Mouse (Mus musculus) heart, adult 2 months (tissue): Measurements from ENCODE around the gene Synpo2l. TPM values are rescaled to one million over a fixed set of nuclear protein-coding genes. Genes with fewer than 3 reads are reported as not detected.
"Not testable (repeated sequence)": the region's sequence is repeated elsewhere in the genome, so short reads cannot be mapped to it uniquely, and the experiment has no call there.

Experiments used
- DNase-seq, 2 experiments: peaks; one replicate each; pipeline ENCODE4 v3.0.0; 2021
- H3K27ac ChIP-seq: fragments of 200-600 bp; 2 replicates; pipeline ENCODE4 v1.8.1; 2022
- H3K27me3 ChIP-seq: fragments of 200-500 bp; 2 replicates; pipeline ENCODE4 v1.6.1; 2012; ENCODE audit warnings: mild to moderate bottlenecking, low read length, inconsistent platforms, mixed read lengths; ENCODE audit not compliant: control insufficient read depth, insufficient read depth
- H3K36me3 ChIP-seq: fragments of 200-500 bp; 2 replicates; pipeline ENCODE4 v1.6.1; 2012; ENCODE audit warnings: low read length, inconsistent platforms; ENCODE audit not compliant: control insufficient read depth, insufficient read depth
- H3K4me1 ChIP-seq: fragments of 200-500 bp; 2 replicates; pipeline ENCODE4 v1.6.1; 2011; ENCODE audit warnings: low read length; ENCODE audit not compliant: control insufficient read depth, insufficient read depth
- H3K4me3 ChIP-seq: fragments of 200-600 bp; 2 replicates; pipeline ENCODE4 v1.8.1; 2022
- H3K79me2 ChIP-seq: fragments of 200-500 bp; replicated peaks from 2 replicates; pipeline ENCODE4 v1.6.1; 2012; ENCODE audit warnings: mild to moderate bottlenecking, inconsistent platforms, low read length, moderate library complexity, mixed read lengths; ENCODE audit not compliant: control insufficient read depth, insufficient read depth
- H3K9ac ChIP-seq: fragments of 200-500 bp; 2 replicates; pipeline ENCODE4 v1.6.1; 2012; ENCODE audit warnings: low read depth, mild to moderate bottlenecking, control low read depth, inconsistent platforms, low read length, mixed read lengths
- CTCF ChIP-seq: fragments of 200-600 bp; IDR thresholded peaks from 2 replicates; pipeline ENCODE4 v1.8.1; 2022; ENCODE audit warnings: antibody characterized with exemption, mild to moderate bottlenecking, moderate library complexity
- EP300 ChIP-seq: fragments of 200-500 bp; IDR thresholded peaks from 2 replicates; pipeline ENCODE4 v1.6.1; 2011; ENCODE audit warnings: low read depth, low read length, control low read depth; ENCODE audit not compliant: insufficient read depth
- POLR2A ChIP-seq: fragments of 200-500 bp; IDR thresholded peaks from 2 replicates; pipeline ENCODE4 v1.6.1; 2011; ENCODE audit warnings: mild to moderate bottlenecking, low read depth, low read length, control low read depth; ENCODE audit not compliant: insufficient read depth
- WGBS: fragments of 180-500 bp; shearing (Covaris S2); methylation state at CpG from one replicate; pipeline ENCODE4 v1.1.7; 2018; 5-methylcytosine and 5-hydroxymethylcytosine counted together
- intact Hi-C: fragments of 180-260 bp; cut with DNase I; formaldehyde crosslinking; loops from one replicate; pipeline ENCODE4 v1.15.1; 2025
- long read RNA-seq: library from polyadenylated mRNA; stranded (forward); transcript quantifications from one replicate; pipeline ENCODE4 v2.0.0, GENCODE M21; 2021
- polyA plus RNA-seq: library from polyadenylated mRNA; depleted of rRNA; stranded (reverse); fragments of >200 nt; gene quantifications from 2 replicates; pipeline ENCODE4 v1.2.3, GENCODE M21; 2012; rRNA removed
- total RNA-seq, 2 experiments: library from RNA; stranded (reverse); gene quantifications; 2 replicates each; pipeline ENCODE4 v1.2.3; 2021

Gene Synpo2l
- total RNA-seq (100 to 1,000 TPM in 1 of 2 experiments, 10 to 100 TPM in 1; 96.8 to 126 TPM), polyA plus RNA-seq (63.4 and 67.7 TPM in 2 replicates)
- long read RNA-seq, transcript Synpo2l-202 (4 exons, 3,979 nt), result major isoform, 28 of 78 reads
- long read RNA-seq, transcript Synpo2l-203 (2 exons, 3,696 nt), result minor isoform, 10 of 78 reads
- long read RNA-seq, partial matches to known transcripts, result 3 of 78 reads
- long read RNA-seq, other reads (novel, unspliced or antisense), result 37 of 78 reads

DNA sequence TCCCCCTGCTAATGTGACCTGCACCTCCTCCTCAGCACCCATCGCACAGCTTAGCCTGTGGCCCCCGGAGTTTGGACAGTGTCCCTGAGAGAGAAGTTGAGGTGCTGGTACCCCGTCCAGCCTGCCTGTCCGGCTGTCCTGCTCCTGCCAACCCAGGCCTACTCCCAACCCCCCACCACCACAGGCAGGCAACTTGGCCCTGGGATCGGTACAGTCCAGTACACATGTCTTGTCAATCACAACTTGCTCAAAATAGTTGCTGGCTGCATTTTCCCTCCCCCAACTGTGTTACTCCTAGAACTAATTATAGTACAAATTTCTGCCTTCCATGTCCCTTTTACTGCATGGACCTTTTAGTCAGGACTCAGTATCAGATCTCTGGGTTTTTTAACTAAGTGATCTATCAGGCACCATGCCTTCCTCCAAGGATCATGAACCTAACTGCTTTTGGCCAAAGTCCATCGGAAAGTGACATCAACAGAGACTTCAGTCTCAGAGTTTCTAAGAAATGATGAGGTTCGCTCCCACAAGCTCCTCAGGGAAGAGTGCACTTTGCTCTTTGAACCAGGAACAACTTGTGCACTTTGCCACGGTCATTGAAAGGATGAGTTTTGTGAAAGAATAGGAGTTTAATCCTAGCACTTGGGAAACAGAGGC, at the start of gene Synpo2l:
Gene Synpo2l, minus strand, starts transcription at position 201 of the 657 bp plus-strand sequence.
- peaks cover 1% of the 10 kb centered on the region; the same call in 1 of the 2 replicates for H3K36me3 ChIP-seq
- peak; percentile 66 to 79 for DNase-seq
- H3K4me3 ChIP-seq, result peak within 1 kb of the TSS; percentile 51
- WGBS, result 46% methylated on average over 8 of the region's 8 CpGs
- TF ChIP-seq CTCF (no peak), EP300 (0 out of 2 replicates have a peak, but pooled peaks have one; percentile 72), POLR2A (peak; percentile 88)
- H3K79me2 ChIP-seq, result no peaks in the 10 kb centered on the region
- peak within 1 kb of the TSS; percentile 90 for H3K9ac ChIP-seq
- H3K27me3 ChIP-seq, result no peaks in the 10 kb centered on the region
- H3K27ac ChIP-seq, result peak within 1 kb of the TSS; percentile 96
- intact Hi-C loops, result no loop called here
- H3K4me1 ChIP-seq, result no peaks in the 10 kb centered on the region

- 37% methylated on average over 11 of the region's 11 CpGs for WGBS
- H3K4me1 ChIP-seq, result no peaks in the 10 kb centered on the region; the same call in 1 of the 2 replicates
- no peak overlapping the region for H3K27ac ChIP-seq
- no peak for TF ChIP-seq POLR2A
- no peak for TF ChIP-seq EP300
- no peak for TF ChIP-seq CTCF
- no peaks in the 10 kb centered on the region for H3K27me3 ChIP-seq
- no peak overlapping the region for H3K9ac ChIP-seq
- no peak overlapping the region for H3K4me3 ChIP-seq
- intact Hi-C loops, result no loop called here
- no peaks in the 10 kb centered on the region for H3K36me3 ChIP-seq
- H3K79me2 ChIP-seq, result no peaks in the 10 kb centered on the region
- no peak for DNase-seq
Observed at GRCm38 (mm10) chr14:20713832-20714231, 45.7 kb upstream of the Synpo2l start.

GRCm38 (mm10) chr14:20708239-20708638, 40.1 kb upstream of the Synpo2l start:
- Histone ChIP-seq H3K27me3 (no peaks in the 10 kb centered on the region), H3K36me3 (peaks cover 3% of the 10 kb centered on the region; the same call in 1 of the 2 replicates), H3K27ac (peak overlapping the region; percentile 89), H3K9ac (peak overlapping the region; percentile 87), H3K4me3 (peak overlapping the region; percentile 91), H3K4me1 (no peaks in the 10 kb centered on the region; the same call in none of the 2 replicates), H3K79me2 (peaks cover 3% of the 10 kb centered on the region)
- intact Hi-C loops, result no loop called here
- no peak for TF ChIP-seq CTCF
- TF ChIP-seq POLR2A, result no peak
- no peak for TF ChIP-seq EP300
- no peak for DNase-seq
- WGBS, result 2% methylated on average over 10 of the region's 10 CpGs

- Histone ChIP-seq H3K79me2 (peaks cover 3% of the 10 kb centered on the region), H3K4me1 (no peaks in the 10 kb centered on the region; the same call in none of the 2 replicates), H3K9ac (peak within 1 kb of the TSS; percentile 87), H3K36me3 (peaks cover 3% of the 10 kb centered on the region; the same call in 1 of the 2 replicates), H3K27me3 (no peaks in the 10 kb centered on the region), H3K4me3 (peak within 1 kb of the TSS; percentile 91), H3K27ac (peak within 1 kb of the TSS; percentile 89)
- intact Hi-C loops, result no loop called here
- under 1% methylated on average over 79 of the region's 80 CpGs for WGBS
- DNase-seq, result peak; percentile 93 to 94
- TF ChIP-seq CTCF, result peak; percentile 43
- peak; percentile 82 for TF ChIP-seq POLR2A
- TF ChIP-seq EP300, result 0 out of 2 replicates have a peak, but pooled peaks have one; percentile 66
Observed at GRCm38 (mm10) chr14:20707201-20708190, 39.3 kb upstream of the Synpo2l start, which contains the start of gene Zswim8. TSS of gene Zswim8 (plus strand) at chr14:20707552.

DNA sequence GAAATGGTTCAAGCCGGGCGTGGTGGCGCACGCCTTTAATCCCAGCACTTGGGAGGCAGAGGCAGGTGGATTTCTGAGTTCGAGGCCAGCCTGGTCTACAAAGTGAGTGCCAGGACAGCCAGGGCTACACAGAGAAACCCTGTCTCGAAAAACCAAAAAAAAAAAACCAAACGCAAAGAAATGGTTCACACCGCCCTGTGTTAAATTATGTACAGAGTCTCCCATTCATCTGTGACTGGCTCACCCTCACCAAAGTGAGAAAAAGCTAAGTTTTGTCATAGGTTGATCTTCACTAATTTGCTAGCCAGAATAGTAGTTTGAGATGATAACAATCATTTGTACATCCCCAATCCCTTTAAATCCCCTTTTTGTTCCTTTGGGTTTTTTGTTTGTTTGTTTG, 35.3 kb upstream of the Synpo2l start:
- intact Hi-C loops, result loop anchor here (2.0 kb wide), 1 partner anchor 29 kb away; the partner anchor contains the start of gene Sec24c
- H3K27me3 ChIP-seq, H3K4me1 ChIP-seq, DNase-seq, H3K79me2 ChIP-seq: not testable (repeated sequence)
- Histone ChIP-seq H3K9ac (peak overlapping the region; percentile 97), H3K27ac (peak overlapping the region; percentile 95; the same call in 1 of the 2 replicates), H3K4me3 (peak overlapping the region; percentile 93), H3K36me3 (peaks cover 22% of the 10 kb centered on the region)
- WGBS, result 8% methylated on average over 8 of the region's 8 CpGs
